Mouse (Mus musculus) heart, adult 11 months (tissue): ENCODE measurements at regions not wholly inside any gene's neighbourhood (a gene's known extent, or its start where the extent isn't known, plus 50 kb on each side); places are given as distances from the start of the nearest gene placed in this dataset.

Experiments
- DNase-seq: peaks from one replicate; pipeline ENCODE4 v3.0.0; 2022

DNA sequence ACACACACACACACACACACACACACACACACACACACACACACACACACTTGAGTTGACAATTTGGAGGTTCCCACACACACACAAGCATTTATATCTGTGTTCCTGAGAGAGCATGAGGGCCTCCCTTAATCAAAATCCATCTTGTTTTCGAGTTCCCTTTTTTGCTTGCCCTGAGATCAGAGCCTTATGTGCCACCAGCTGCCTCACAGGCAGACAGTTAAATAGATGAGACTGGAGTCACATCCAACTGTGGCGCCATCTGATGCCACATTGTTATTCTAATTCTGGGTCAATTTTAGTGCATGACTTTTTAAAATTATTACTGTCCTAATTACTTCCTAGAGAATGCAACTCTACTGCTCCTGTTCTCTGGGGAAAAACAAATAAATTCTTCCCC lies 91.2 kb upstream of the Syndig1 start:
- no peak for DNase-seq

DNA sequence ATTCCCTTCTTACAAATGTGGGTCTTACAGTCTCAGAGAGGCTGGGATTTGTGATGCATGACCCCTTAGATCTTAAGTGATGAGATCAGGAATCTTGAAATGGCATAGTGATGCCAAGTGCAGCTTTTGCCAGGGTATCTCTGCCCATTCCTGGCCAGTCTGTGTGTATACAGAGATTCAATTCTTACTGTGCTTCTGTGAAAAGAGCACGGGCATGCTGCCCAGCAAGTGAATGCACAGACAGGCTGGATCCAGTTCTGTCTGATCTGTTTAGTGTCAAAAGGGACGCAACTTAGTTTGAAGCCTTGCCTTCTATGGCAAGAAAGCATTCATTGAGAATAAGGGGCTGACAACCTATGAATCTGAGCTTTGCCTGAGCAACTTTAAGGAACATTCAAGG lies 89.1 kb upstream of the Syndig1 start:
- DNase-seq, result no peak

GRCm38 (mm10) chr2:149742661-149743060 lies 86.3 kb upstream of the Syndig1 start:
- DNase-seq, result no peak

DNA sequence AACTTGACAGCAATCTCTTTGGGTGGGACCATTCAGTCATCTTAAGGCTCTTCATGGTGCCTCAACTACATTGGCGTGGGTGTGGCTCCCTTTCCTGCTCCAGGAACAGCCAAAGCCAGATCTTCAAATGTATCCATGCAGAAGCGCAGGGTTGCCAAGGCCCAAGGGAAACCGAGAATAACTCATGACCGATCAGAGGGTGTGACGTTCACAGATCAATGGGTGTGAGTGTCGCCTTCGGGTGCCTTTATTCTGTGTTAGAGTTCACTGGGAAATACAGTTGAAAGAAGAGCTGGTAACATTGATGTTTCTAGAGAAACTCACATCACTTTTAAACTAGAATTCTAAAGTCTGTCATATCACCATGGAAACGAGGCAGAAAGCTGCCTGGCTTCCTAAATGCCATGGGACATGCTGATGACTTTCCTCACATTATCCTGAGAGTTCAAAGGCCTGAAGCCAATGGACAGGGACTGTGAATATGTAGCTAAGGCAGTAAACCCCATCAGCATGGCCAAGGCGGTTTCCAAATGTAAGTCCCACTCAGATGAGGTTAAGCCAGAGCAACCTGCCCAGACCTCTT lies 80.7 kb upstream of the Syndig1 start:
- no peak for DNase-seq

GRCm38 (mm10) chr2:149759151-149759550 lies 69.9 kb upstream of the Syndig1 start:
- no peak for DNase-seq

DNA sequence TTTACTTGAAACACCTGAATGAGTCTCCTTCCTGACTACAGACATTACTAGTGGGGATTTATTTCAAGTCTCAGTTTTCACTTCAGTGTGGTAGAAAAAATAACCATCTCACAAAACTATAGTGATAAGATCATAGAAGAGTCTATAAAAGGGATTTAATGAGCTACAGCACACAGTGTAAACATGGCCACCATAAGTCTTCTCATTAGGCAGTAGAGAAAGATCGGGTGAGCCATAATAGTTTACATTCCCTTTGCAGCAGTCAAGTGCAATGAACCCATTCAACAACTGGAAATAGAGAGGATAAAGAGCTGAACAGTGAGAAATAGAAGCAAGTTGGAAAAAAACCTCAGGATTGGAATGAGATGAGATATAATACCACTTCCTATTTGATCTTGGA lies 65.1 kb upstream of the Syndig1 start:
- no peak for DNase-seq

DNA sequence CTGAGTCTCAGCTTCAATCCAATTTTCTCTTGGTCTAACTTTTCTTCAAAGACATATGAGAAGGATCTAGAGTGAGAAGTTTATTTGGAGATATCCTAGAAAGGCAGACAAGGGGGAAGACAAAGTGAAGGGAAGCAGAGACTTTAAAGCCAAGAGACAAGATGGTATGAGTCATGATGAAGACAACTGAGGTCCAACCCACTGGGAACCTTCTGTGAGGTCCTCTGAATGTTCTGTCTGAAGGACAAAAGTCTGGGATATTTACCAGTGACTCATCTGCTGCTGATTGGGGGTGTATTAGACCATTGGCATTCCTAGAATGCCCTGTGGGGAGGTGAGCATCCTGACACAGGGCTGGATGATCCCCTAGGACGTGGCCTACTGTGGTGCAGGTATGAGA lies 61.0 kb upstream of the Syndig1 start:
- no peak for DNase-seq

GRCm38 (mm10) chr2:149768551-149768950 lies 60.5 kb upstream of the Syndig1 start:
- no peak for DNase-seq

GRCm38 (mm10) chr2:149777316-149777715 lies 51.7 kb upstream of the Syndig1 start:
- DNase-seq, result no peak
